Mouse (Mus musculus) retina, postnatal 7 days (tissue): ENCODE data around the gene 1110008L16Rik.
A peak's percentile ranks its signal among the peaks of the same experiment; 100 is the strongest.
"Not testable (repeated sequence)": the region's sequence is repeated elsewhere in the genome, so short reads cannot be mapped to it uniquely, and the experiment has no call there.

Experiments
- DNase-seq: peaks from one replicate; pipeline ENCODE4 v3.0.0-alpha.2; 2012; ENCODE audit warnings: low read depth, low spot score

Gene 1110008L16Rik

GRCm38 (mm10) chr12:55338490-55338889, 39.1 kb downstream of the 1110008L16Rik start:
- DNase-seq, result not testable (repeated sequence)

DNA sequence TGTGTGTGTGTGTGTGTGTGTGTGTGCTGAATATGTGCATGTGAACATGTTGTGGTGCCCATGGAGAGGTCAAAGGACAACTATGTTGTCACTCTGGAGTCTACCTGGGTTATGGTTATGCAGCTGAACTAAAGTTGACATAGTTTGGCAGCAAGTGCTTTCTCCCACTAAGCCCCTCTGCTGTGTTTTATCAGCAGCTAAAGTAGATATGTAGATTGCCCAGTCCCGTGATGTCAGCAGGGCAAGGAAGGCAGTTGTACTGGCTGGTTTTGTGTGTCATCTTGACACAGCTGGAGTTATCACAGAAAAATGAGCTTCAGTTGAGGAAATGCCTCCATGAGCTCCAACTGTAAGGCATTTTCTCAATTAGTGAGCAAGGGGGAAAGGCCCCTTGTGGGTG, 43.7 kb downstream of the 1110008L16Rik start:
- not testable (repeated sequence) for DNase-seq

- peak; percentile 4 for DNase-seq
These were observed 44.6 kb downstream of the 1110008L16Rik start for GRCm38 (mm10) chr12:55343998-55344397.

DNA sequence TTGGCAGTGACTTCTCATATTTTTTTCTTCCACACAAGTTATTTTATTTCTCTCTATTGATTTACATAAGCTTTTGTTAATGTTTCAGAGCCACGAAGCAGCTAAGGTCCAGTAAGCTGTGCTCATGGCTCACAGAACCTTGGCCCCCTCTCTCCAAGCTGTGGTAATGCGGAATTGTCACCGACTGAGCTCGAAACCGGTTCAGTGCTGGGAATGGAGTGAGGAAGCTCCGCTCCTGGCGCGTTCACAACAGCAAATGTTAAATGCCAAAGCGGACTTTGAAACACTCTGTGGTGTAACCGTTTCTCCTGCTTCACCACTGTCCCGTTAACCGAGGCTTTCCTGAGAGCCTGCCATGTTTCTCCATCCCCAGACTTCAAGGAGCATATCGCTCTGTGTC, 45.2 kb downstream of the 1110008L16Rik start:
- DNase-seq, result peak; percentile 4

DNA sequence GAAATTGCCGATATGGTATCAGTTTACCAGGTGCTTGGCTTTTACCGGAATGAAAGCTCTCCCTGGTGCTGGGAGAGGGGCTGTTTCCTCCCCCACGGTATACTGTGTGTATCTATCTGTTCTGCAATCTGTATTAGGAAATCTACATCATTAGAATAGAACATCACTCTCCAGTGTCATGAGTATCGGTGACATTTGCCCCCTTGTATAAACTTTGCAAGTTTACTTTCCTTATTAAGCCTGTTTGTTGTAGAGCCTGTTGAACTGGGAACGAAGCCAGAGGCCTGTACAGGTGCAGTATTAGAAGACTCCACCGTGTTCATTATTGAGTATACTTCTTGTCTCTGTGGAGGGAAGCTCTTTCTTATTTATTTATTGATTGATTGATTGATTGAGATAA, 54.0 kb downstream of the 1110008L16Rik start:
- DNase-seq, result no peak

- DNase-seq, result peak; percentile 32
These were observed 55.5 kb downstream of the 1110008L16Rik start for GRCm38 (mm10) chr12:55354904-55355303.

DNA sequence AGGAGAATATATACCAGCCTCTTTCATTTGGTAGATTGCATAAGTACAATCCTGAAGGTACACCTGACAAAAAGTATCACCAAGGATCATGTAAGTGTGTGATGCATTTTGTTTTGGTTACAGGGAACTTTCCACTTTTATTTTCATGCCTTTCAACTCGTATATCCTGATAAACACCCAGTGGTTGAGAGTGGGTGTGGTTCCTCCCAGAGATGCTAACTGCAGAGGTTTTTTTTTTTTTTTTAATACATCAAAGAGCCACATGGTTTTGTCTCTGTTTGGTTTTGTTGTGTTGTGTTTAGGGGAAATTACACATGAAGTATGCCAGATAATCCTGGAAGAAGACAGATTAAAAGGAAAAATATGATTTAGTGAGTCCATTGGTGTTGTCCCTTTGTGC, 57.9 kb downstream of the 1110008L16Rik start:
- DNase-seq, result no peak

- DNase-seq, result no peak
These were observed 61.6 kb downstream of the 1110008L16Rik start for GRCm38 (mm10) chr12:55360929-55361328.

GRCm38 (mm10) chr12:55365083-55365482, 65.7 kb downstream of the 1110008L16Rik start:
- no peak for DNase-seq

DNA sequence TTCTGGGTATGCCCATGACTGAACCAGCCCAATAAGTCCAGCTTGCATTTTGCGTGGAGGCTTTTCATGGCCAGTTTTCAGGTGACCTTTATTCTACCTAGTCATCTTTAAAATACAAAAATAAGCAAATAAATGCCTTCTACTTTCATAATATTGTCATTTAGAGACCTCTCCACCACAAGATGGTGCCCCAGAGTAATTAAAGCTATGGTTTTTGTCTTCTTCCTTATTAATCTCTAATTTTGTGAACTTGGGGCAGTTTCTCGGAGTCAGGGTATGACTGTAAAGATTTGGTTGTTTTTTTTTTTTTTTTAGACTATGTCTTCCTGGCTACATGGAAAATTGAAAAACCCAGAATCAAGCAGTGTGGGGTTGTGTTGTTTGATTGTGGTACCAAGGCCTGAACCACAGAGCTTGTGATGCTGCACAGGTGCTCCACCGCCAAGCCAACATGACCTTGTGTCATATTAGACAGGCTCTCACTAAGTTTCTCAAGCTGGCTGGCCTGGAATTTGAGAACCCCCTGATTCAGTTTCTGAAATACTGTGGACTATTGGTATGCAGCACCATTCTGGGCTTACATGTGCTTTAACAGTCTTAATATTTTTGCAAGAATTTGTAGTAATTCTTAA, 73.2 kb downstream of the 1110008L16Rik start:
- no peak for DNase-seq

- DNase-seq, result no peak
These were observed 77.7 kb downstream of the 1110008L16Rik start for GRCm38 (mm10) chr12:55376956-55377609.

DNA sequence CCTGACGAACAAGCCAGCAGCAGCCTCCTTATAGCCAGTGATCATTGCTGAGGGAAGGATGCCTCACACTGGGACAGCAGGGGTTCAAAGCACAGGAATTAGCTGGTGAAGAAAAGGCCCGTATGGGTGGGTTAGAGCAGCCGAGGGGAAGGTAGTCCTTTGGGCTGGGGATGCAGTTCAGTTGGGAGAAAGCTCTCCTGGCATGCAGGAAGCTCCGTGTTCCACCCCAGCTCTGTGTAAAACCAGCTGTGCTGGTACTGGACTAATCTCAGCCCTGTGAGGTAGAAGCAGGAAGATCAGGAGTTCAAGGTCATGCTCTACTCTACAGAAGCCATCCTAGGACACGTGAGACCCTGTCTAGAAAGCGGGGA, 78.2 kb downstream of the 1110008L16Rik start:
- DNase-seq, result no peak

DNA sequence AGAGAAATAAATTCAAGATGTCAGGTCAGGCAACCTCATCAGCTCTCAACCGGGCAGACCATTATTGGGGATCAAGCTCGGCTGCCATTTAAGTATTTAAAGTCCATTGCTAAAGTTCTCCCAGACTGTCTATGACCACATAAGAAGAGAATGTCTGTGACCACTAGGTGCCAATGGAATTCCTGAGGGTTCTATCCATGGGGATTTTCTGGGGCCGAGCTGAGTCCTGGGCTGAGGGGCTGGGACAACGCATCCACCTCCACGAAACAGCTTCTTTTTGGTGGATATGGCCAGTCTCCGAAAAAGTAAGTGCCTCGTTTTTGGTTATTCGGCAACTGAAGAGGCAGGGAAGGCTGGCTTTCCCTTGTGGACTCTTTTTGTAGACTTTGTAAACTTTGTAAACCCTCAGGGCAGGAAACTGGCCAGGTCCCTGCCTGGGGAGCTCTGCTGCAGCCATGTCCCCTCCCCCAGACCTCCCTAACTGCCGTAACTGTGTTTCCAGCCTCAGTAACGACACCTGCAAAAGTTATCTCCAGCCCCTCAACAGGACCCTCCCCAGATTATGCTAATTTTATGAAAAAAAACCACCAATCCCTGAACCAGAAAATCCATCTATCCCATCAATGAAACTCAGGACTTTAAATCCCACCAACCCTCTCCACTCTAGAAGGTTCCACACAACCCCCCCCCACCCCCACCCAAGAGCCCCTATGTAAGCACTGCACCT, 84.8 kb downstream of the 1110008L16Rik start, which contains the start of gene Psma6:
Gene Psma6 (plus strand): TSS at position 200 of the 727 bp plus-strand sequence.
- DNase-seq, result no peak

GRCm38 (mm10) chr12:55384826-55385225, 85.4 kb downstream of the 1110008L16Rik start:
- DNase-seq, result no peak

GRCm38 (mm10) chr12:55385931-55386330, 86.6 kb downstream of the 1110008L16Rik start:
- DNase-seq, result no peak

DNA sequence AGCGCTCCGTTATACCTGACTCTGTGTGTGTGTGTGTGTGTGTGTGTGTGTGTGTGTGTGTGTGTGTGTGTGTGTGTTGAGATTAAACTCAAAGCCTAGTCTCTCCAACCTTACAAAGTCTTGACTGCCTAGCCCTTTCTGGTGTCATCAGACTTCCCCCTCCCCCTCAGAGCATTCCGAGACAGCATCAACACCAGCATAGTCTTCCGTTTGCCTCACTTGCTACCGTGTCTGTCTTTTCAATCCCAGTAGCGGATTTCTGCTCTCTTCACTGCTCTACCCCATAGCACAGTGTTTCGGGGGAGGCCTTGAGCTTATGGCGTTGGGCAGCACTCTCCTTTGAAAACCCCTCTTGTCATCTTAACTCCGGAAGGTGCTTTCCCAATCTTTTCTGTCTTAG, 87.1 kb downstream of the 1110008L16Rik start:
- DNase-seq, result no peak

GRCm38 (mm10) chr12:55387083-55387787, 87.9 kb downstream of the 1110008L16Rik start:
- no peak for DNase-seq

GRCm38 (mm10) chr12:55387788-55388465, 88.5 kb downstream of the 1110008L16Rik start:
- DNase-seq, result no peak

- DNase-seq, result peak; percentile 30
These were observed 89.1 kb downstream of the 1110008L16Rik start for GRCm38 (mm10) chr12:55388478-55388877.

DNA sequence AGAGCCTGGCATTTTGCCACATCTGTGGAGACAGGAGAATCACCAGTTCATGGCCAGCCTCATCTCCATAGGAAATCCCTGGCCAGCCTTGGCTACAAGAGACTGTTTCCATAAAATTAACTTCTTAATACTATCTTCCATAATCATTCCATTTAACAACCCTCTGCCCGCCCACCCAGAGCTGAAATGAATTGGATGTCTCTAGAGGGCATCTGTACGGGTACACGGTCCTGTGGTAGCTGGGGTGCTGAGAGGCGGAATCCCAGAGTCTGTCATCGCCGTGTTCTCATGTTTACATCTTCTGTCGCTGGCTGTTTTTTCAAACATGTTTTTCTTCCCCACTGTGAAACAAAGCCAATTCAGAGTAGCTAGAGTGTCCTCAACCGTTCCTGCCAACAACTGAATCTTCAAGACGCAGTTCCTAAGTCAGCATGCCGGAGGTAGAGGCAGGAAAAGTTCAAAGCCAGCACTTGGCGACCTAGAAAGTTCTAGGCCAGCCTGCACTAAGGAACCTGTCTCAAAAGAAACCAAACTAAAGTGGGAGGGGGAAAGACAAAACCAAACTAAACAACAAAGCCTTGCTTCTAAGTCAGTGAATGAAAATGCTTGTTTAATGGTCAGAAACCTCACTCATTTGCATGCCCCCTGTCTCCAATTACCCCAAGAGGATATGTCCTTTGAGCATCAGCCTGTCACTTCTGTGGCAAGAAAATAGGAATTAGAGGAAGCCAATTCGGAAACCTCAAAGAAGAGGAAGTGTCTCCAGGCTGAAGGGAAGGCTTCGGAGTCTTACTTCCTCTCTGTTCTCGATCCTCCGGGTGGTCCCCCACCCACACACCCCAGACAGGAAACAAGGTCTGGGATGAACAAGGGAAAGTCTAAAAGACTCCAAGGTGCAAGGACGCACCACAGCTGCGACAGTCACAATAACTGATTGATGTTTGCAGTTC, 90.0 kb downstream of the 1110008L16Rik start:
- no peak for DNase-seq
